Mouse (Mus musculus): ENCODE measurements around the gene Myo1d.

DNA sequence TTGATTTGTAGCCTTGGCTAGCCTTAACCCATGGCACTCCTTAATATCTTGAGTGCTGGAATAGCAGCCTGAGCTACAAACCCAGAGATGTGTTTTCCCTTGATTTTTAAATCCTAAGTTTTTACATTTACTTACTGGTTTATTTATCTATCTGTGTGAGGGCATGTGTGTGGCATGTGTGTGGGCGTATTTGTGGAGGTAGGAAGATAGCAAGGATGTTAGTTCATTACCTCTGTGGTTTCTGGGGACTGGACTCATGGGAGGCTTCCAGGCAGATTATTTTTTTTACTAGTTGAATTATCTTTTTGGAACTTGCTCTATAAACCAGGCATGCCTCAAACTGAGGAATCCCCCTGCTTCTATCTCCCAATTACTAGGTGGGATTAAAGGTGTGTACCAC is 326.6 kb downstream of the Myo1d start:
- TF ChIP-seq CTCF (IDR thresholded peaks at IDR 0.05; ENCODE audit: borderline replicate concordance, insufficient read depth, low read depth, low read length) (no peak), POLR2A (IDR thresholded peaks at IDR 0.05; ENCODE audit: borderline replicate concordance, insufficient read depth, low read length) (no peak)

All from cerebellum, adult 2 months (tissue).